Mouse (Mus musculus) kidney, embryonic 15.5 days (tissue): Measurements from ENCODE around the gene Fxr2. TPM values are rescaled to one million over a fixed set of nuclear protein-coding genes. Genes with fewer than 3 reads are reported as not detected.

Source experiments
- microRNA counts: library from miRNA; unstranded; fragments of <30 nt; microRNA quantifications from one replicate; lab custom pipeline; 2016
- microRNA-seq: library from miRNA; unstranded; fragments of <30 nt; microRNA quantifications from one replicate; pipeline ENCODE4, GENCODE M21; 2016
- polyA plus RNA-seq: library from polyadenylated mRNA; unstranded; fragments of >200 nt; fragmentation: Nextera tagmentation; extraction: Ambion mirVana; gene quantifications from 2 replicates; pipeline ENCODE4 v1.2.1, GENCODE M21; 2015

Fxr2 gene
- polyA plus RNA-seq, 1 experiment from 2014 or later, result 29.2 TPM

MicroRNAs within 50 kb of the gene (microRNA counts, 519-probe panel; counts per million panel counts)
- 31.7 counts per million for microRNA mmu-miR-1934 (lab: Ali Mortazavi, UCI)
- microRNA mmu-miR-467f (lab: Ali Mortazavi, UCI), result 2,727 counts per million, percentile 65 among the panel's probes with 10 or more counts

Small RNA genes lying within 50 kb of the gene (microRNA-seq; reads per million reads assigned to microRNA genes)
- 2.8 reads per million, percentile 14 among the genes with 10 or more reads in this experiment for gene Mir1934
- gene Mir467f, result not detected

Other genes starting within 250 kb of the Fxr2 start
- gene Naa38, start 237.5 kb upstream of the Fxr2 start, polyA plus RNA-seq, result 153 and 155 TPM in 2 replicates
- gene Cyb5d1, start 237.4 kb upstream of the Fxr2 start, polyA plus RNA-seq, result 30.2 and 30.5 TPM in 2 replicates
- 41.9 and 44.3 TPM in 2 replicates for gene Tmem88, start 234.8 kb upstream of the Fxr2 start, polyA plus RNA-seq
- 32.6 and 33.0 TPM in 2 replicates for gene Kdm6b, start 219.3 kb upstream of the Fxr2 start, polyA plus RNA-seq
- gene Dnah2, start 83.9 kb upstream of the Fxr2 start, polyA plus RNA-seq, result 0.73 and 0.87 TPM in 2 replicates
- gene Efnb3, start 72.8 kb upstream of the Fxr2 start, polyA plus RNA-seq, result 11.9 and 14.3 TPM in 2 replicates
- 26.6 and 27.9 TPM in 2 replicates for gene Wrap53, start 52.7 kb upstream of the Fxr2 start, polyA plus RNA-seq
- gene Trp53, start 52.6 kb upstream of the Fxr2 start, polyA plus RNA-seq, result 175 and 195 TPM in 2 replicates
- gene Atp1b2, start 27.0 kb upstream of the Fxr2 start, polyA plus RNA-seq, result 11.2 and 13.5 TPM in 2 replicates
- gene Shbg, start 15.1 kb upstream of the Fxr2 start, polyA plus RNA-seq, result 0.30 and 0.49 TPM in 2 replicates
- 17.8 and 23.1 TPM in 2 replicates for gene Sat2, start 11.0 kb upstream of the Fxr2 start, polyA plus RNA-seq
- 0.18 and 0.19 TPM in 2 replicates for gene Sox15, start 22.3 kb downstream of the Fxr2 start, polyA plus RNA-seq
- gene Mpdu1, start 29.7 kb downstream of the Fxr2 start, polyA plus RNA-seq, result 71.8 and 78.0 TPM in 2 replicates
- gene Cd68, start 33.2 kb downstream of the Fxr2 start, polyA plus RNA-seq, result 10.0 and 14.1 TPM in 2 replicates
- 586 and 589 TPM in 2 replicates for gene Eif4a1, start 39.4 kb downstream of the Fxr2 start, polyA plus RNA-seq
- 91.6 and 95.2 TPM in 2 replicates for gene Senp3, start 49.1 kb downstream of the Fxr2 start, polyA plus RNA-seq
- 0.45 and 0.53 TPM in 2 replicates for gene Tnfsf13, start 52.8 kb downstream of the Fxr2 start, polyA plus RNA-seq
- 9.1 and 11.1 TPM in 2 replicates for gene Tnfsf12, start 62.9 kb downstream of the Fxr2 start, polyA plus RNA-seq
- 4.5 and 7.0 TPM in 2 replicates for gene Tnfsfm13, start 63.1 kb downstream of the Fxr2 start, polyA plus RNA-seq
- gene Polr2a, start 125.6 kb downstream of the Fxr2 start, polyA plus RNA-seq, result 29.9 and 31.1 TPM in 2 replicates
- 0.27 and 0.36 TPM in 2 replicates for gene Slc35g3, start 129.0 kb downstream of the Fxr2 start, polyA plus RNA-seq
- 1.9 and 2.8 TPM in 2 replicates for gene Zbtb4, start 132.9 kb downstream of the Fxr2 start, polyA plus RNA-seq
- 11.4 and 12.3 TPM in 2 replicates for gene Chrnb1, start 163.0 kb downstream of the Fxr2 start, polyA plus RNA-seq
- gene Fgf11, start 168.9 kb downstream of the Fxr2 start, polyA plus RNA-seq, result 2.0 and 2.5 TPM in 2 replicates
- 8.3 TPM in 2 replicates for gene Tmem102, start 172.6 kb downstream of the Fxr2 start, polyA plus RNA-seq
- not detected in 2 replicates for gene Gm39566, start 182.3 kb downstream of the Fxr2 start, polyA plus RNA-seq
- gene Spem2, start 185.5 kb downstream of the Fxr2 start, polyA plus RNA-seq, result not detected in 2 replicates
- 0.14 and 0.32 TPM in 2 replicates for gene Spem1, start 189.2 kb downstream of the Fxr2 start, polyA plus RNA-seq
- 5.6 and 7.6 TPM in 2 replicates for gene Nlgn2, start 204.8 kb downstream of the Fxr2 start, polyA plus RNA-seq
- gene Tmem256, start 205.5 kb downstream of the Fxr2 start, polyA plus RNA-seq, result 409 and 443 TPM in 2 replicates
- gene Plscr3, start 213.4 kb downstream of the Fxr2 start, polyA plus RNA-seq, result 96.5 and 105 TPM in 2 replicates
- gene Tnk1, start 225.7 kb downstream of the Fxr2 start, polyA plus RNA-seq, result 5.8 and 7.3 TPM in 2 replicates
- gene Tmem95, start 245.0 kb downstream of the Fxr2 start, polyA plus RNA-seq, result 0.32 TPM in 1 of 2 replicates, not detected in the other
- gene Kctd11, start 248.4 kb downstream of the Fxr2 start, polyA plus RNA-seq, result 9.4 and 10.1 TPM in 2 replicates